Mouse (Mus musculus) embryonic fibroblast, embryonic 13.5 days (primary cell): Measurements from ENCODE around the gene Fhit.

ENCODE experiments used
- CTCF ChIP-seq: IDR thresholded peaks from 2 replicates; pipeline ENCODE4 v1.5.1; 2011; ENCODE audit warnings: mild to moderate bottlenecking, control low read depth, low read length, moderate library complexity, borderline replicate concordance; ENCODE audit not compliant: insufficient read depth
- POLR2A ChIP-seq: IDR thresholded peaks from 2 replicates; pipeline ENCODE4 v1.6.1; 2011; ENCODE audit warnings: low read depth, mild to moderate bottlenecking, control low read depth, low read length, moderate library complexity

- no peak for TF ChIP-seq CTCF
- no peak for TF ChIP-seq POLR2A
Measured at GRCm38 (mm10) chr14:10548632-10549031, 613.2 kb downstream of the Fhit start.
